Mouse (Mus musculus): ENCODE measurements around the gene Lpgat1.

- TF ChIP-seq CTCF (IDR thresholded peaks at IDR 0.05) (no peak), EP300 (IDR thresholded peaks at IDR 0.05) (no peak)
These were observed 6.9 kb downstream of the Lpgat1 start for GRCm38 (mm10) chr1:191724385-191725061.

Measured in lung, postnatal 0 days (tissue).